Mouse (Mus musculus) megakaryocyte-erythroid progenitor cell, adult 5-6 weeks (primary cell): Measurements from ENCODE around the gene Zfp1. TPM values are rescaled to one million over a fixed set of nuclear protein-coding genes. Genes with fewer than 3 reads are reported as not detected.

Experiments
- ATAC-seq: replicated peaks from 2 replicates; pipeline ENCODE4 v1.8.0; 2016; ENCODE audit warnings: mild to moderate bottlenecking, inconsistent platforms; ENCODE audit not compliant: severe bottlenecking, poor library complexity, low FRiP score, low TSS enrichment
- total RNA-seq, 2 experiments: library from RNA; stranded (forward) in 1 of 2; stranded (reverse) in 1 of 2; fragments of 200-1000, 215-1000 nt in 1 of 2; fragments of >200 nt in 1 of 2; fragmentation: Nextera tagmentation in 1 of 2; gene quantifications; 2 replicates each; pipeline ENCODE4 v1.2.3; 2014 to 2017

Zfp1 gene
- total RNA-seq, 2 experiments from 2014 or later = 3.6 to 13.9 TPM

- ATAC-seq = peak; percentile 35; the same call in 1 of the 2 replicates
Observed at GRCm38 (mm10) chr8:111624081-111624852, 18.9 kb upstream of the Zfp1 start.

DNA sequence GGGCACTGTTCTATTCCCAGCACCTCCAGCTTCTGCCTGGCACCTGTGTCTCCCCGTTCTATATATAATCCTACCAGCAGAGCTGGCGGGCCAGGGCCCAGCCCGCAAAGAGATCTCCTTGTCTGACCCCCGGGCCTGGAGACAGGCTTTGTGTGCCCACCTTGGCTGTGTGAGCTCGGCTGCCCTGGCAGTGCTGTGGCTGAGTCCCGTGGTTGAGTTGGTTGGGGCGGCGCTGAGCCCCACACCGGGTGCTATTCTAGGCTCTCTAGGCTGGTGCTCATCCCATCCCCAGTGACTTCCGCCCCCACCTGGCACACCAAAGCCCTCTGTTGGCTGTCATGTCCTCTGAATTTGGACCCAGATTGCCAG, 18.4 kb upstream of the Zfp1 start:
- ATAC-seq = no peak

- ATAC-seq = 0 out of 2 replicates have a peak, but pooled peaks have one; percentile 39
Observed at GRCm38 (mm10) chr8:111625694-111626527, 17.3 kb upstream of the Zfp1 start.

GRCm38 (mm10) chr8:111626528-111626820, 16.7 kb upstream of the Zfp1 start:
- no peak for ATAC-seq

GRCm38 (mm10) chr8:111626933-111627332, 16.3 kb upstream of the Zfp1 start:
- ATAC-seq = no peak

DNA sequence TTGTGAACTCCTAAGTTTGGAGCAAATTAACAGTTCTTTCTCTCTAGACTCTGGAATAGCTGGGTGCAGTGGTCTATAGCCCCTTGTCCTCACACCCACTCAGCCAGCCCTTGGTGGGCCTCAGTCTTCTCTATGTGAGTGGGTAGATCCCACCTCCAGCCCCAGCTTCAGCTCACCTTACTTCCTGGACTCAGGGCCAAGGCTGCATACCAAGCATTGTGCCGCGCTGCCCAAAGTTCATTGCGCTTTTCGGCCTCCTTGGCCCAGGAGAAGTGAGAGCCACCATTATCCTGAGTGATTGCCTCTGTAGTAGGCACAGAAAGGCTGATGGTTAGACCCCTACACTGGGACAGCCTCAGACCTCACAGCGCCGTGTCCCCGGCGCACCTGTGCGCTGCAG, 15.3 kb upstream of the Zfp1 start:
- ATAC-seq = no peak

GRCm38 (mm10) chr8:111628401-111628800, 14.8 kb upstream of the Zfp1 start:
- no peak for ATAC-seq

GRCm38 (mm10) chr8:111628894-111629501, 14.2 kb upstream of the Zfp1 start:
- no peak for ATAC-seq

DNA sequence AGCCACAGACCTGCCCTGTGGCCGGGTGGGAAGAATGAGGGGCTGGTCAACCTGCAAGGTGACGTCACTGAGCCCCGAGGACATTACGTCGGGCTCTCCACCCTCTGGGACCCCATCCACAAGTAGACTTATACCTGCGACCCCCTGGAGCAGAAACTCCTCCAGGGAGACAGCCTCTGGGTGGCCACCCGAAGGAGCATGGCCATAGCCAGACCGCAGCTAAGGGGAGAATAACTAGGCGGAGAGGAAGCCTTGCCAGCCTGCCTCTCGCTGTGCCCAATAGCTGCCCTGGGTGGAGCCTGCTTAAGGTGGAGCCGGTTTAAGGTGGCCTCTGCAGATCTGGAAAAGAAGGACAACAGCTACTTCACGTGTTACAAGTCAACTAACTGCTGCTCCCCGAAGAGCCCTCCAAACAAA, 13.1 kb upstream of the Zfp1 start, which contains the start of gene Ldhd:
TSS of gene Ldhd (minus strand) at position 270 of the 417 bp plus-strand sequence.
- ATAC-seq = peak; percentile 82

GRCm38 (mm10) chr8:111631589-111631988, 11.6 kb upstream of the Zfp1 start:
- ATAC-seq = no peak

- ATAC-seq = no peak
Observed at GRCm38 (mm10) chr8:111632976-111633375, 10.2 kb upstream of the Zfp1 start.

DNA sequence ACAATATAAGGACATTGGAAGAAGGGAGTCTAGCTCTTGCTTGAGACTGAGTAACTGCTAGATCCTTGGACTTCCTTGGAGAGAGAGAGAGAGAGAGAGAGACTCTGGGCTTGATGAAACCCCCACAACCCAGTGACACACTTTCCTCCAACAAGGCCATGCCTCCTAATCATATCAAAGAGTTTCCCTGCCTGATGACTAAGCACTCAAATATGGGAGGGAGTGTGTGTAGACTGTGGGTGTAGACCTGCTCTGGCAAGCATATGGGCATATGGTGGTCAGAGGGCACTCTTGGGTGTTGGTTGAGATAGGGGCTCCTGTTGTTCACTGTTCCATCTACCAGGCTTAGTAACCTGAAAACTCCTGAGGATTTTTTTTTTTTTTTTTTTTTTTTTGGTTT, 5.1 kb upstream of the Zfp1 start:
- ATAC-seq = peak; percentile 23; the same call in 1 of the 2 replicates

GRCm38 (mm10) chr8:111641064-111641463, 2.1 kb upstream of the Zfp1 start:
- ATAC-seq = no peak

DNA sequence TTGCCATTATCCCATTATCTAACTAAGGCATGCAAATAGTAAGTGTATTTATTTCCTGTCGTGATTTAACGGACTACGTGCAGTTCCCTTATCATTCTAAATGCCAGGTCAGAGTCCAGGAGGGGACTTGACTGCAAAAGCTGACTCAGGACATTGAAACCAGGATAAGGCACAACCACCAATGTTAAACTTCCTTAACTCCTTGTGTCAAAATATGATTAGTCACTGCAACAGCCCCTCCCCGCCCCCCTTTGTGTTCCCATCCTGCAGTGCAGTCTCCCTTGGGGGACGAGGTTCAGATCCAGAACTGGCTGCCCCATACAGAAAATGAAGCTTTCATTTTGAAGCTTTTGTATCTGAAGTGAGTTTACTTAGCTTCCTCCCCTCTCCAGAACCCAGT, 705 bp upstream of the Zfp1 start:
- peak; percentile 24 for ATAC-seq

DNA sequence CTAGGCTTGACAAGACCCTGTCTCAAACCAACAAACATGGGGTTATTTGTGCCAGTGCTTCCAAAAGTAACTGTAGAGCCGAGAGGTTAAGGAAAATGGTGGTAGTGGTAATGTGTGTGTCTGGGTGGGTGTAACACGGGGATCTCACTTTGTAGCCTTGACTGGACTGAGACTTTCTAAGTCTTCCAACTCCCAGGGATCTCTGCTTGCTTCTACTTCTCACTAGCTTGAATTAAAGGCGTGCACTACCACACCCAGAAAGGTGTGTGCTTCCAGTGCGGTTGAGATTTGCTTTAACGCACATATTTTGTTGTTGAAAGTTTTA, 300 bp upstream of the Zfp1 start:
- peak; percentile 23 for ATAC-seq

DNA sequence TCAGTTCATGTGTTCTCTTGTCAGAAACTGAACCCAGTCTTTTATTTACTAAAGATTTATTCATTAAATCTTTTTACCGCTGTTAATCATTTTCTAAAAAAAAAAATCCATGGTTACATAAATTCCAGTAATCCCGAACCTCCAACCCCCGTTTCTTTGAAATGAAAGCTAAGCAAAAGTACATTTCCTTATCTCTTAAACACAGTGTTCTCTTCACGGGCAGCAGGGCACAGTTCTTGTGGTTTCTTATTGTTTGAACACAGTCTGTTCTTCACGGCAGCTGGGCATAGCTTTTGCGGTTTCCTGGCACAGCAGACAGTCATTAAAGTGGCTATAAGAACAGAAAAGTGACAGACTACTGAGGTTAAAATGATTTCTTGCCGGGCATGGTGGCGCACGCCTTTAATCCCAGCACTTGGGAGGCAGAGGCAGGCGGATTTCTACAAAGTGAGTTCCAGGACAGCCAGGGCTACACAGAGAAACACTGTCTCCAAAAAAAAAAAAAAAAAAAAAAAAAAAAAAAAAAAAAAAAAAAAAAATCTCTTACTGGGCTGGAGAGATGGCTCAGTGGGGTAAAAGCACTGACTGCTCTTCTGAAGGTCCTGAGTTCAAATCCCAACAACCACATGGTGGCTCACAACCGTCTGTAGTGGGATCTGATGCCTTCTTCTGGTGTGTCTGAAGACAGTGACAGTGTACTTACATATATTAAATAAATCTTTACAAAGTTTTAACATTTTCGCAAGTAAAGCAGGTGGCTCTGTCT, 1.3 kb downstream of the Zfp1 start:
- ATAC-seq = peak; percentile 77

DNA sequence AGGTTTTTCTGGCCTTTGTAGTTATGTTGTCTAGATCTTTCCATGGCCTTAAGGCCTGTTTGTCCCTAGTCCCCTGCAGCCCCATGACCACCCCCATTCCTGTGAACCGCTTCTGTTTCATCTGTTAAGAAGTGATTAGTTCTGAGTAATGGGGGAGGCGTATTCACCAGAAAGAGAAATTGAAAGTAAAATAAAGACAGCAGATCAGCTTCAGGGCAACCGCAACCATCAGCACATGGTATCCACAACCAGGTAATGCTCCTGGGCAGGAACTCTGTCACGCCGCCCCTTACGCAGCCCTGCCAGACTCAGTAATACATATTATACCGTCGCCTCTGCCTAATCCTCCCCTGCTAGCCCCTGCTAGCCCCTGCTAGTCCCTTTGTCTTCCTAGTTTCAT, 2.5 kb downstream of the Zfp1 start:
- ATAC-seq = no peak

DNA sequence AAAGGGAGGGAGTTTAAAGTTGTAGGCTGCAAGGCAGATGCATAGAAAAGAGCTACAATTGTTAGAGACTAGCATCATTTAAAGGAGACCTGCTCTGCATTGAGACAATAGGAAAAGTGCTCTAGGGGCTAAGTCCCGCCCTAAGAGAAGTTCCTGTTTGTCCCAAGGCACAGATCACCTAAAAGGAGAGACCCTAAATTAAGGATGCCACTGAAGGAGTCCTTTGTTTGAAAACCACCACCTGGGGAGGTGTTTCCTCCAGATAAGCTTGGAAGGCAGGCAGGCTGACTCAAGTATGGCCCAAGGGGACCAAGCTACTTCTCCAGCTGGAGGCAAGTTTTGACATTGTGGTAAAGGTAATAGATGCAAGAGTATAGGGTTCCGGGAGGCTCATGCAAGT, 5.6 kb downstream of the Zfp1 start:
- ATAC-seq = no peak

- ATAC-seq = no peak
Observed at GRCm38 (mm10) chr8:111650651-111651050, 7.5 kb downstream of the Zfp1 start.

GRCm38 (mm10) chr8:111653524-111653923, 10.3 kb downstream of the Zfp1 start:
- no peak for ATAC-seq
